Mouse (Mus musculus) ES-E14 (cell line): ENCODE data around the gene Spire2.

ENCODE experiments used
- CHD2 ChIP-seq: IDR thresholded peaks from 2 replicates; pipeline ENCODE4 v1.6.1; 2014; ENCODE audit warnings: mild to moderate bottlenecking, low read depth, low read length, inconsistent platforms
- HCFC1 ChIP-seq: IDR thresholded peaks from 2 replicates; pipeline ENCODE4 v1.6.1; 2012; ENCODE audit warnings: low read length, inconsistent platforms, borderline replicate concordance; ENCODE audit not compliant: insufficient read depth
- MAFK ChIP-seq: IDR thresholded peaks from 2 replicates; pipeline ENCODE4 v1.6.1; 2014; ENCODE audit warnings: mild to moderate bottlenecking, low read depth, low read length, inconsistent platforms; ENCODE audit not compliant: insufficient read depth

DNA sequence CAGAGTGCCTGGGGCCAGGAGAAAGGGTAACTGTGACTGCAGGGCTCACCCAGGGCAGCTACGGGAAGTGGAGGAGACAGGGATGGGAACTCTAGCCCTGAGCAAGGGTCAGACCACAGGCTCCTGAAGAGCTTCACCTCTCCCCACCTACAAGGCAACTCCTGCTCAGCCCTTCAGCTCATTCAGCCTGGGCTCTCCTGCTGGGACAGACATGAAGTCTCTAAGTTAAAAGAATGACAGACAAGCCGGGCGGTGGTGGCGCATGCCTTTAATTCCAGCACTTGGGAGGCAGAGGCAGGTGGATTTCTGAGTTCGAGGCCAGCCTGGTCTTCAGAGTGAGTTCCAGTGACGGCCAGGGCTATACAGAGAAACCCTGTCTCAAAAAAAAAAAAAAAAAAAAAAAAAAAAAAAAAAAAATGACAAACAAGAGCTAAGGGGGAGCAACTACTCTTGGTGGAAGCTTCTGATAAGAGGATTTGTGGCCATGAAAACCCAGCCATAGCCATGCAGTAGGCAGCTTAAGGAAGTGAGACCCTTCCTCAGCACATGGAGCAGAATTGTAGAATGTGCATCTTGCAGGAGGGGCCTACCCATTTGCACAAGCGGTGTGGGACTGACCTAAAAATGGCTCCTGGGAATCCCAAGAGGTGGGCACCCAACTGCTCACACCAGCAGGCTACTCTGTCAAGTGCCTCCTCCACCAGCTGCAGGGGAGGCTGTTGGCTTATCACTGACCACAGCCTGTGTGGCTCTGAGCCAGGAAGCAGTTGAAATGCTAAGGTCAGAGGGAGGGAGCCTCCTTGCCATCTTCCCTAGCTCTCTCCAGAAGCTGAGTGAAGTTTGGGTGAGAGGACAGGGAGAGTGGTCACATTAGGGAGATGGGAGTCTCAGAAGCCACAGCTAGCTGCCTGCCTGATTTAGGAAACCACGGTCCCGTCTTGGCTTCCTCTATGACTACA lies 76.4 kb downstream of the Spire2 start:
- TF ChIP-seq CHD2 (no peak), MAFK (no peak), HCFC1 (no peak)
